Mouse (Mus musculus): ENCODE data around the gene Gm20441. TPM values are rescaled to one million over a fixed set of nuclear protein-coding genes. Genes with fewer than 3 reads are reported as not detected.
"Not testable (repeated sequence)": the region's sequence is repeated elsewhere in the genome, so short reads cannot be mapped to it uniquely, and the experiment has no call there.

Gene Gm20441
- polyA plus RNA-seq, 1 experiment = not detected

GRCm38 (mm10) chr10:75772795-75773664 lies 7.7 kb downstream of the Gm20441 start, which contains the start of gene Ddt:
Gene Ddt (minus strand): TSS chr10:75773414.
- under 1% methylated on average over 47 of the region's 47 CpGs for WGBS
- Histone ChIP-seq H3K4me1 (ENCODE audit: control insufficient read depth, insufficient read depth, low read length) (peaks cover 8% of the 10 kb centered on the region), H3K27ac (ENCODE audit: insufficient read depth, low read depth, low read length) (no peak within 1 kb of the TSS), H3K4me3 (ENCODE audit: insufficient read depth, low read depth, low read length) (peak within 1 kb of the TSS; percentile 69)
- no peak for TF ChIP-seq POLR2A (IDR thresholded peaks at IDR 0.05; ENCODE audit: insufficient read depth, low read depth, low read length)
- no peak for TF ChIP-seq CTCF (IDR thresholded peaks at IDR 0.05; ENCODE audit: insufficient read depth, low read depth, low read length)

- not testable (repeated sequence) for H3K27ac ChIP-seq (ENCODE audit: insufficient read depth, low read depth, low read length); H3K4me1 ChIP-seq (ENCODE audit: control insufficient read depth, insufficient read depth, low read length); H3K4me3 ChIP-seq (ENCODE audit: insufficient read depth, low read depth, low read length)
- 35% methylated on average over 5 of the region's 5 CpGs for WGBS
These were observed 13.0 kb downstream of the Gm20441 start for GRCm38 (mm10) chr10:75767756-75768155.

DNA sequence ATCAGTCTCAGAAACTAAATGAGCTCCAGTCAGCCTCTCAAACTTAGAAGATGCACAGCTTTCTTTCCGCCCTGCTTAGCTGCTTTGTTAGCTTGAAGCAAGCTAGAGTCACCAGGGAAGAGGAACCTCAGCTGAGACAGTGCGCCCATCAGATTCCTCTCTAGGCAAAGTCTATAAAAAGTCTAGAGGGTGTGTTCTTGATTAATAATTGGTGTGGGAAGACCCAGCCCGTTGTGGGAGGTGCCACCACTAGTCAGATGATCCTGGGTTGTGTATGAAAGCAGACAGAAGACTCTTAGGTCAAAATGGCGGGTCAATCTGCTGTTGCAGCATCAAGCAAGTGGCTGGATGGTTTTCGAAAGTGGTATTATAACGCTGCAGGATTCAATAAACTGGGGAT lies 13.9 kb downstream of the Gm20441 start:
- TF ChIP-seq POLR2A (IDR thresholded peaks at IDR 0.05; ENCODE audit: insufficient read depth, low read depth, low read length) = no peak
- no peak for TF ChIP-seq CTCF (IDR thresholded peaks at IDR 0.05; ENCODE audit: insufficient read depth, low read depth, low read length)
- WGBS = 84% methylated on average over 6 of the region's 6 CpGs
- no peak overlapping the region for H3K27ac ChIP-seq (ENCODE audit: insufficient read depth, low read depth, low read length)
- no peak overlapping the region for H3K4me3 ChIP-seq (ENCODE audit: insufficient read depth, low read depth, low read length)
- peaks cover 2% of the 10 kb centered on the region; the same call in 1 of the 2 replicates for H3K4me1 ChIP-seq (ENCODE audit: control insufficient read depth, insufficient read depth, low read length)

DNA sequence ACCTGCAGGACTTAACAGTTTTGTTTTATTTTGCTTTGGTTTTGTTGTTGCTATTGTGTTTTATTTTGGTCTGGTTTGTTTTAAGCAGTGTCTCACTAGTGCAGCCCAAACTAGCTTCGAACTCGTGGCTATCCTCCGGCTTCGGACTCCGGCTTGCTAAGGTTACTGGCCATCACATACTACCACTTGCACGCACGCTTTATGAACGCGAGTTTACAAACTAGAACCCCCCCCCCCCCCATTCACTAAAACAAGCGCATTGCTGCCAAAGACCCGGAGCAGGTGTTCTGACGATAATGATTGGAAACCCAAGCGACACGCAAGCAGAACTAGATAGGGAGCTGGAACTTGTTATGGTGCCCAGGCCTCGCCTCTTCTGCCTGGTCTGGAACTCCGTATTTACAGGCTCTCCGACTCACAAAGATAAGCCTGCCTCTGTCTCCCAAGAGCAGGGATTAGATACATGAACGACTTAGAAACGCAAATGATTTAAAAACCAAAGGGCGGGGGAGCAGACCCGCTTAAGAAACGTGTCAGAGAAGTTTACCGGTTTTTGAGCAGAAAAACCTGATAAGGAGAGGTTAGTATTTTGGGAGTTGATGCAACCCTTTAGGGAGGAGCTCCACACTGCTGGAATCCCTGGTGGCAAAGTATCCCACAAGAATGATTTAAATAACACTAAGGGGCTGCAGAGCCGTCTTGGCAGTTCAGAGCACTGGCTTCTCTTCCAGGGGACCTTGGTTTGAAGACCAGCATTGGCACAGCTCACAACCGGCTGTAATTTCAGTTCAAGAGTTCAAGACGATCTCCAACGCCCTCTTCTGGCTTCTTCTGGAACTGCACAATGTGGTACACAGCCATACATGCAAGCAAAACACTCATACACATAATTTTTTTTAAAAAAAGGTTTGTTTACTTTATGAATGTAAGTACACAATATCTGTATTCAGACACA lies 16.0 kb downstream of the Gm20441 start:
- TF ChIP-seq CTCF (IDR thresholded peaks at IDR 0.05; ENCODE audit: insufficient read depth, low read depth, low read length) = peak; percentile 69; the same call in 1 of the 2 replicates
- TF ChIP-seq POLR2A (IDR thresholded peaks at IDR 0.05; ENCODE audit: insufficient read depth, low read depth, low read length) = no peak
- H3K4me3 ChIP-seq (ENCODE audit: insufficient read depth, low read depth, low read length) = peak overlapping the region; percentile 65
- peaks cover 5% of the 10 kb centered on the region for H3K4me1 ChIP-seq (ENCODE audit: control insufficient read depth, insufficient read depth, low read length)
- H3K27ac ChIP-seq (ENCODE audit: insufficient read depth, low read depth, low read length) = peak overlapping the region; percentile 47; the same call in 1 of the 2 replicates
- WGBS = under 1% methylated on average over 27 of the region's 27 CpGs

GRCm38 (mm10) chr10:75763682-75764518 lies 16.9 kb downstream of the Gm20441 start, which contains the start of gene Cabin1:
Gene Cabin1 (minus strand): TSS chr10:75764341.
- under 1% methylated on average over 61 of the region's 61 CpGs for WGBS
- TF ChIP-seq CTCF (IDR thresholded peaks at IDR 0.05; ENCODE audit: insufficient read depth, low read depth, low read length) = no peak
- TF ChIP-seq POLR2A (IDR thresholded peaks at IDR 0.05; ENCODE audit: insufficient read depth, low read depth, low read length) = peak; percentile 89
- Histone ChIP-seq H3K4me3 (ENCODE audit: insufficient read depth, low read depth, low read length) (peak within 1 kb of the TSS; percentile 65), H3K4me1 (ENCODE audit: control insufficient read depth, insufficient read depth, low read length) (peaks cover 5% of the 10 kb centered on the region), H3K27ac (ENCODE audit: insufficient read depth, low read depth, low read length) (peak within 1 kb of the TSS; percentile 47)

GRCm38 (mm10) chr10:75762413-75762812 lies 18.3 kb downstream of the Gm20441 start:
- WGBS = 93% methylated on average over 3 of the region's 3 CpGs
- TF ChIP-seq POLR2A (IDR thresholded peaks at IDR 0.05; ENCODE audit: insufficient read depth, low read depth, low read length) (no peak), CTCF (IDR thresholded peaks at IDR 0.05; ENCODE audit: insufficient read depth, low read depth, low read length) (no peak)
- no peak overlapping the region for H3K4me3 ChIP-seq (ENCODE audit: insufficient read depth, low read depth, low read length)
- H3K4me1 ChIP-seq (ENCODE audit: control insufficient read depth, insufficient read depth, low read length) = peaks cover 5% of the 10 kb centered on the region
- no peak overlapping the region for H3K27ac ChIP-seq (ENCODE audit: insufficient read depth, low read depth, low read length)

GRCm38 (mm10) chr10:75760311-75760710 lies 20.4 kb downstream of the Gm20441 start:
- H3K4me3 ChIP-seq (ENCODE audit: insufficient read depth, low read depth, low read length) = no peak overlapping the region
- over 99% methylated on average over 3 of the region's 3 CpGs for WGBS
- no peak overlapping the region for H3K27ac ChIP-seq (ENCODE audit: insufficient read depth, low read depth, low read length)
- no peak for TF ChIP-seq CTCF (IDR thresholded peaks at IDR 0.05; ENCODE audit: insufficient read depth, low read depth, low read length)
- no peak for TF ChIP-seq POLR2A (IDR thresholded peaks at IDR 0.05; ENCODE audit: insufficient read depth, low read depth, low read length)
- peaks cover 5% of the 10 kb centered on the region for H3K4me1 ChIP-seq (ENCODE audit: control insufficient read depth, insufficient read depth, low read length)

DNA sequence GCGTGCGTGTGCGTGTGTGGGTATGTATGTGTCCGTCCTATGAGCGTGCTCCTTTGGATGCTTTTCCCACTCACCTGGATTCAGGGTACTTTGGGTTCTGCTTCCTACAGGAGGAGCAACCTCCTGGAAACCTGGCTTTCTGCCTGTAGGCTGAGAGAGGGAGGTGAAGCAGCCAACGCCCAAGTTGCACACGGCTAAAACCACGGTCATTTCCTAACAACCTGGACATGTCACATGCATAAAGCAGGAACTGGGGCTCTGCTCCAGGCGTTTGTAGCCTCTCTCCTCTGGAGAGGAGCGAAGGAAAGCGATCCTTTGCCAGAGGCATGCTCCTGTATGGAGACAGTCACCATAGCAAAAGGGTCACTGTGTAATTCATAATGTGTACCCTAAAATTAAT lies 24.0 kb downstream of the Gm20441 start:
- WGBS = 92% methylated on average over 11 of the region's 11 CpGs
- H3K27ac ChIP-seq (ENCODE audit: insufficient read depth, low read depth, low read length) = no peak overlapping the region

More for the DNA sequence above, 24.0 kb downstream of the Gm20441 start:
- Histone ChIP-seq H3K4me3 (ENCODE audit: insufficient read depth, low read depth, low read length) (no peak overlapping the region), H3K4me1 (ENCODE audit: control insufficient read depth, insufficient read depth, low read length) (peaks cover 3% of the 10 kb centered on the region; the same call in 1 of the 2 replicates)
- TF ChIP-seq CTCF (IDR thresholded peaks at IDR 0.05; ENCODE audit: insufficient read depth, low read depth, low read length) = no peak
- no peak for TF ChIP-seq POLR2A (IDR thresholded peaks at IDR 0.05; ENCODE audit: insufficient read depth, low read depth, low read length)

All from olfactory bulb, adult 2 months (tissue).